Mouse (Mus musculus) hindbrain, embryonic 10.5 days (tissue): ENCODE results near the gene Ccs. TPM values are rescaled to one million over a fixed set of nuclear protein-coding genes. Genes with fewer than 3 reads are reported as not detected.
A peak's percentile ranks its signal among the peaks of the same experiment; 100 is the strongest.

Source experiments
- DNase-seq: peaks from one replicate; pipeline ENCODE4 v3.0.0-alpha.2; 2017; ENCODE audit warnings: low spot score
- H3K27ac ChIP-seq: fragments of 300-500 bp; sonication (generic); 2 replicates; pipeline ENCODE4 v1.5.1; 2016; ENCODE audit warnings: mild to moderate bottlenecking, moderate library complexity
- H3K27me3 ChIP-seq: fragments of 300-500 bp; sonication (generic); 2 replicates; pipeline ENCODE4 v1.6.1; 2016; ENCODE audit warnings: mild to moderate bottlenecking; ENCODE audit not compliant: poor library complexity, insufficient read depth, severe bottlenecking
- H3K36me3 ChIP-seq: fragments of 300-500 bp; sonication (generic); 2 replicates; pipeline ENCODE4 v1.6.1; 2016; ENCODE audit warnings: mild to moderate bottlenecking, moderate library complexity
- H3K4me1 ChIP-seq: fragments of 300-500 bp; sonication (generic); replicated peaks from 2 replicates; pipeline ENCODE4 v1.6.1; 2016; ENCODE audit warnings: mild to moderate bottlenecking
- H3K4me3 ChIP-seq: fragments of 300-500 bp; sonication (generic); 2 replicates; pipeline ENCODE4 v1.5.1; 2016; ENCODE audit warnings: mild to moderate bottlenecking, moderate library complexity
- H3K9me3 ChIP-seq: fragments of 300-500 bp; sonication (generic); 2 replicates; pipeline ENCODE4 v1.6.1; 2016; ENCODE audit warnings: mild to moderate bottlenecking, moderate library complexity
- WGBS: fragments of 180-500 bp; shearing (Covaris S2); methylation state at CpG from one replicate; pipeline ENCODE4 v1.1.7; 2016; 5-methylcytosine and 5-hydroxymethylcytosine counted together
- polyA plus RNA-seq: library from polyadenylated mRNA; unstranded; fragments of >200 nt; fragmentation: Nextera tagmentation; extraction: Ambion mirVana; gene quantifications from 2 replicates; pipeline ENCODE4 v1.2.1, GENCODE M21; 2016

The Ccs gene
- polyA plus RNA-seq, 1 experiment from 2014 or later: 49.6 TPM

- H3K4me3 ChIP-seq: no peak overlapping the region
- peaks cover 14% of the 10 kb centered on the region for H3K4me1 ChIP-seq
- no peak overlapping the region for H3K27ac ChIP-seq
- no peak for DNase-seq
- H3K9me3 ChIP-seq: no peaks in the 10 kb centered on the region
- WGBS: 98% methylated on average over 2 of the region's 2 CpGs
- peaks cover 66% of the 10 kb centered on the region for H3K36me3 ChIP-seq
- H3K27me3 ChIP-seq: no peaks in the 10 kb centered on the region
These were observed 41.3 kb downstream of the Ccs start for GRCm38 (mm10) chr19:4797846-4798245.

- Histone ChIP-seq H3K4me1 (peaks cover 24% of the 10 kb centered on the region), H3K27ac (no peak overlapping the region), H3K36me3 (peaks cover 60% of the 10 kb centered on the region), H3K4me3 (no peak overlapping the region), H3K9me3 (no peaks in the 10 kb centered on the region), H3K27me3 (no peaks in the 10 kb centered on the region)
- DNase-seq: no peak
- WGBS: 86% methylated on average over 1 of the region's 1 CpGs
These were observed 43.2 kb downstream of the Ccs start for GRCm38 (mm10) chr19:4795929-4796328.

- no peaks in the 10 kb centered on the region for H3K27me3 ChIP-seq
- DNase-seq: peak; percentile 96
- peak within 1 kb of the TSS; percentile 77 for H3K4me3 ChIP-seq
- peaks cover 40% of the 10 kb centered on the region for H3K4me1 ChIP-seq
- under 1% methylated on average over 31 of the region's 31 CpGs for WGBS
- peak within 1 kb of the TSS; percentile 90 for H3K27ac ChIP-seq
- H3K36me3 ChIP-seq: peaks cover 60% of the 10 kb centered on the region
- H3K9me3 ChIP-seq: no peaks in the 10 kb centered on the region
These were observed 45.2 kb downstream of the Ccs start, which contains the start of gene Rbm4 for GRCm38 (mm10) chr19:4793831-4794422. Gene Rbm4 (minus strand): TSS chr19:4793901.

- Histone ChIP-seq H3K27me3 (no peaks in the 10 kb centered on the region), H3K36me3 (peaks cover 60% of the 10 kb centered on the region), H3K4me3 (peak overlapping the region; percentile 77), H3K9me3 (no peaks in the 10 kb centered on the region), H3K27ac (peak overlapping the region; percentile 90), H3K4me1 (peaks cover 40% of the 10 kb centered on the region)
- WGBS: 2% methylated on average over 16 of the region's 16 CpGs
- DNase-seq: no peak
These were observed 45.8 kb downstream of the Ccs start for GRCm38 (mm10) chr19:4793281-4793830.

- over 99% methylated on average over 2 of the region's 2 CpGs for WGBS
- no peaks in the 10 kb centered on the region for H3K9me3 ChIP-seq
- no peak overlapping the region for H3K27ac ChIP-seq
- H3K27me3 ChIP-seq: no peaks in the 10 kb centered on the region
- H3K4me1 ChIP-seq: peaks cover 27% of the 10 kb centered on the region
- no peak for DNase-seq
- no peak overlapping the region for H3K4me3 ChIP-seq
- peaks cover 100% of the 10 kb centered on the region for H3K36me3 ChIP-seq
These were observed 52.8 kb downstream of the Ccs start for GRCm38 (mm10) chr19:4786313-4786712.

- H3K4me1 ChIP-seq: peaks cover 16% of the 10 kb centered on the region
- H3K4me3 ChIP-seq: no peak overlapping the region
- H3K27me3 ChIP-seq: no peaks in the 10 kb centered on the region
- no peak overlapping the region for H3K27ac ChIP-seq
- WGBS: 92% methylated on average over 7 of the region's 7 CpGs
- DNase-seq: no peak
- peaks cover 100% of the 10 kb centered on the region for H3K36me3 ChIP-seq
- H3K9me3 ChIP-seq: no peaks in the 10 kb centered on the region
These were observed 53.9 kb downstream of the Ccs start for GRCm38 (mm10) chr19:4785206-4785605.

- Histone ChIP-seq H3K36me3 (peaks cover 99% of the 10 kb centered on the region), H3K4me1 (peaks cover 8% of the 10 kb centered on the region; the same call in 1 of the 2 replicates), H3K27ac (no peak overlapping the region), H3K4me3 (no peak overlapping the region), H3K9me3 (no peaks in the 10 kb centered on the region), H3K27me3 (no peaks in the 10 kb centered on the region)
- 98% methylated on average over 2 of the region's 2 CpGs for WGBS
- DNase-seq: no peak
These were observed 56.2 kb downstream of the Ccs start for GRCm38 (mm10) chr19:4782891-4783290.

Other genes with a start within 250 kb of the Ccs start
- 5.9 and 8.2 TPM in 2 replicates for gene Lrfn4, start 223.7 kb downstream of the Ccs start, polyA plus RNA-seq
- 80.0 and 81.4 TPM in 2 replicates for gene Rce1, start 213.7 kb downstream of the Ccs start, polyA plus RNA-seq
- 2.9 and 3.1 TPM in 2 replicates for gene Gm960, start 140.7 kb downstream of the Ccs start, polyA plus RNA-seq
- gene Sptbn2, start 128.2 kb downstream of the Ccs start, polyA plus RNA-seq: 12.7 and 20.6 TPM in 2 replicates
- 108 and 124 TPM in 2 replicates for gene Rbm4b, start 82.8 kb downstream of the Ccs start, polyA plus RNA-seq
- 104 and 106 TPM in 2 replicates for gene Rbm4, start 45.4 kb downstream of the Ccs start, polyA plus RNA-seq
- gene Gm21992, start 27.7 kb downstream of the Ccs start, polyA plus RNA-seq: 26.7 and 30.0 TPM in 2 replicates
- 126 and 130 TPM in 2 replicates for gene Rbm14, start 27.7 kb downstream of the Ccs start, polyA plus RNA-seq
- 0.11 and 0.33 TPM in 2 replicates for gene Ccdc87, start within 50 bp of the Ccs start, polyA plus RNA-seq
- gene Ctsf, start 15.8 kb upstream of the Ccs start, polyA plus RNA-seq: 38.8 and 52.5 TPM in 2 replicates
- gene Actn3, start 38.6 kb upstream of the Ccs start, polyA plus RNA-seq: 3.8 and 12.1 TPM in 2 replicates
- 17.6 and 19.5 TPM in 2 replicates for gene Zdhhc24, start 39.3 kb upstream of the Ccs start, polyA plus RNA-seq
- gene Bbs1, start 67.3 kb upstream of the Ccs start, polyA plus RNA-seq: 7.9 and 8.3 TPM in 2 replicates
- 204 and 218 TPM in 2 replicates for gene Dpp3, start 89.0 kb upstream of the Ccs start, polyA plus RNA-seq
- 2.1 and 3.7 TPM in 2 replicates for gene Peli3, start 103.8 kb upstream of the Ccs start, polyA plus RNA-seq
- 157 and 163 TPM in 2 replicates for gene Mrpl11, start 122.8 kb upstream of the Ccs start, polyA plus RNA-seq
- gene Npas4, start 151.0 kb upstream of the Ccs start, polyA plus RNA-seq: not detected in 2 replicates
- gene Slc29a2, start 184.5 kb upstream of the Ccs start, polyA plus RNA-seq: 5.5 and 8.4 TPM in 2 replicates
- gene B4gat1, start 199.5 kb upstream of the Ccs start, polyA plus RNA-seq: 38.8 and 41.6 TPM in 2 replicates
- gene AC124502.3, start 199.6 kb upstream of the Ccs start, polyA plus RNA-seq: 2.4 and 3.2 TPM in 2 replicates
- gene Brms1, start 202.0 kb upstream of the Ccs start, polyA plus RNA-seq: 86.8 and 91.8 TPM in 2 replicates
- gene Rin1, start 211.1 kb upstream of the Ccs start, polyA plus RNA-seq: 2.3 and 3.0 TPM in 2 replicates
- gene Cd248, start 228.7 kb upstream of the Ccs start, polyA plus RNA-seq: 26.9 and 39.1 TPM in 2 replicates
- 1.5 and 1.8 TPM in 2 replicates for gene Tmem151a, start 246.2 kb upstream of the Ccs start, polyA plus RNA-seq
- gene Yif1a, start 249.2 kb upstream of the Ccs start, polyA plus RNA-seq: 87.1 and 92.0 TPM in 2 replicates